Mouse (Mus musculus) thymus, adult 2 months (tissue): ENCODE results near the gene Cyth3. TPM values are rescaled to one million over a fixed set of nuclear protein-coding genes. Genes with fewer than 3 reads are reported as not detected.

Experiments
- DNase-seq: peaks from one replicate; pipeline ENCODE4 v3.0.0; 2021
- H3K27ac ChIP-seq: fragments of 200-500 bp; 2 replicates; pipeline ENCODE4 v1.5.1; 2012; ENCODE audit warnings: low read length, control low read depth; ENCODE audit not compliant: control insufficient read depth, insufficient read depth
- H3K27me3 ChIP-seq: fragments of 200-500 bp; 2 replicates; pipeline ENCODE4 v1.6.1; 2012; ENCODE audit warnings: mild to moderate bottlenecking, low read length, moderate library complexity, mixed read lengths; ENCODE audit not compliant: control insufficient read depth, insufficient read depth
- H3K36me3 ChIP-seq: fragments of 200-500 bp; 2 replicates; pipeline ENCODE4 v1.6.1; 2012; ENCODE audit warnings: mild to moderate bottlenecking, low read length, moderate library complexity; ENCODE audit not compliant: control insufficient read depth, insufficient read depth
- H3K4me1 ChIP-seq: fragments of 200-500 bp; replicated peaks from 2 replicates; pipeline ENCODE4 v1.6.1; 2012; ENCODE audit warnings: low read length; ENCODE audit not compliant: control insufficient read depth, insufficient read depth
- H3K4me3 ChIP-seq: fragments of 200-500 bp; 2 replicates; pipeline ENCODE4 v1.5.1; 2012; ENCODE audit warnings: mild to moderate bottlenecking, low read length, control low read depth, moderate library complexity; ENCODE audit not compliant: control insufficient read depth, insufficient read depth
- CTCF ChIP-seq: fragments of 200-500 bp; IDR thresholded peaks from 2 replicates; pipeline ENCODE4 v1.5.1; 2012; ENCODE audit warnings: mild to moderate bottlenecking, control low read depth, low read length, moderate library complexity, borderline replicate concordance; ENCODE audit not compliant: control insufficient read depth, poor library complexity, insufficient read depth; ENCODE audit errors: extremely low read depth
- POLR2A ChIP-seq: fragments of 200-500 bp; IDR thresholded peaks from 2 replicates; pipeline ENCODE4 v1.6.1; 2012; ENCODE audit warnings: mild to moderate bottlenecking, low read length, control low read depth, moderate library complexity; ENCODE audit not compliant: control insufficient read depth, poor library complexity, insufficient read depth; ENCODE audit errors: extremely low read depth
- WGBS: fragments of 180-500 bp; shearing (Covaris S2); methylation state at CpG from one replicate; pipeline ENCODE4 v1.1.7; 2018; 5-methylcytosine and 5-hydroxymethylcytosine counted together
- polyA plus RNA-seq: library from polyadenylated mRNA; depleted of rRNA; stranded (reverse); fragments of >200 nt; gene quantifications from 2 replicates; pipeline ENCODE4 v1.2.3, GENCODE M21; 2012

The Cyth3 gene
- polyA plus RNA-seq, 1 experiment, result 13.4 TPM

DNA sequence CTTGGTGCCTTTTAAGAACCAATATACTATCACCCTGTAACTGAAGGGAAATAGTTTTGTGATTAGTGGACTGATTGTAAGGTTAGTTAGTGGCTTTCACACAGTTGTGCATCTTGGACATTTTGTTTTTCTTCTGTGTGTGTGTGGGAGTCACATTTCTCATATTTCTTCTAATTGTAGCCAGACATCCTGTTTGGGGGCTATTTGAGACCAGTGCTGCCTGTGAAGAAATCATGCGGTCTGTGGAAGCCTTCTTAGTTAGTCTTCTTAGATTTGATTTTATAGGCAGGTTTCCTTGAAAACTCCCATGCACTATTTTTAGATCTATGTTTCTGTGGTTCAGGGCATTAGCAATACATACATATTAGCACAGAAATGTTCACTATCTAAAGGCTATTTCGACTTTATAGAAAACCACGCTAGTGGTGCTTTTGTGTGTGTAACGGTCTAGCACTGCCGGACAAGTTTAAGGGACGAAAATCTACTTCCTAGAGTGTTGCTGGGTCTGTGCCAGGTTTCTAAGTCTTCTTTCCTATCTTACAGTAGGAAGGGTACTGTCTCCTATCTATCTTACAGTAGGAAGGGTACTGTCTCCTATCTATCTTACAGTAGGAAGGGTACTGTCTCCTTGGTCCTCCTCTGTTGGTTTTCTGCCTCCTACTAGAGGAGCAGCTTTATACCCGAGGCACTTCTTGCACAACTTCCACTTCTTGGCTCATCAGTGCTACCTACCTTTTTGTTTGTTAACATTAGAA is 16.4 kb downstream of the Cyth3 start:
- WGBS, result 49% methylated on average over 7 of the region's 7 CpGs
- Histone ChIP-seq H3K36me3 (no peaks in the 10 kb centered on the region), H3K27me3 (no peaks in the 10 kb centered on the region), H3K4me1 (no peaks in the 10 kb centered on the region), H3K4me3 (no peak overlapping the region), H3K27ac (no peak overlapping the region)
- TF ChIP-seq CTCF (no peak), POLR2A (no peak)
- no peak for DNase-seq

DNA sequence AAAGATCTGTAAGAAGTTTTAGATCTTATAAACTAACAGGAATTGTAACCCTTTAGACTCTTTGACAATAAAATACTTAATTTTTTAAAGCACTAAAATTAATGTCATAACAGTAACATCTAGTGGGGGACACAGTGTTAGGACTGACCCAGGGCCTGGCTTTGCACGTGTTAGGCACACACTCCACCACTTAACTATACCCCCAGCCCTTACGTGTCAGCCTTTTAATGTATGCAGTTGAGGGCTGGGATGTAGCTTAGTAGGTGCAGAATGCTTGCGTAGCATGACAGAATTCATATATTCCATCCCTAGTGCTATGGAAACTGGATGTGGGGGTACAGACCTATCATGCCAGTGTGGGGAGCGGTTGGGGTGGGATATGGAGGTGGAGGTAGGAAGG is 17.1 kb downstream of the Cyth3 start:
- WGBS, result 96% methylated on average over 4 of the region's 4 CpGs
- no peak for DNase-seq
- H3K4me1 ChIP-seq, result no peaks in the 10 kb centered on the region
- no peak overlapping the region for H3K27ac ChIP-seq
- H3K36me3 ChIP-seq, result no peaks in the 10 kb centered on the region
- H3K4me3 ChIP-seq, result no peak overlapping the region
- no peak for TF ChIP-seq CTCF
- TF ChIP-seq POLR2A, result no peak
- no peaks in the 10 kb centered on the region for H3K27me3 ChIP-seq

DNA sequence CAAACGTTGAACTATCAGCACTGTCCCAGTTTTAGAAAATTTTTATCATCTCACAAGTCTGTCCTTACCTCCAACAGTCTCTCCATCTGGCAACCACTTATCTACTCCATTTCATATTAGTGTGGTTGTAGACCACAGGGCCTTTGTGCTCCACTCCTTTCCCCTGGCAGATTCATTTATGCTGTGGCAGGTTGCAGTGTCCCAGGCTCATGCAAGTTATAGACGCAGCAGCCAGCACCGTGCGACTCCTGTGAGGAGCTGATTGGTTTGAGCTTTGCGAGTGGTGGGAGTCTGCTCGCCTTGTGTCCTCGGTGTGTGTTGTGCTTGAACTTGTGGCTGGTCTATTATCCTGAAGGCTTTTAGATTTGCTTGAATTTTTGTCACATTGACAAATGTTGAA is 17.6 kb downstream of the Cyth3 start:
- DNase-seq, result no peak
- no peaks in the 10 kb centered on the region for H3K27me3 ChIP-seq
- no peaks in the 10 kb centered on the region for H3K4me1 ChIP-seq
- H3K27ac ChIP-seq, result no peak overlapping the region
- WGBS, result 83% methylated on average over 7 of the region's 7 CpGs
- TF ChIP-seq CTCF (no peak), POLR2A (no peak)
- no peaks in the 10 kb centered on the region for H3K36me3 ChIP-seq
- no peak overlapping the region for H3K4me3 ChIP-seq

DNA sequence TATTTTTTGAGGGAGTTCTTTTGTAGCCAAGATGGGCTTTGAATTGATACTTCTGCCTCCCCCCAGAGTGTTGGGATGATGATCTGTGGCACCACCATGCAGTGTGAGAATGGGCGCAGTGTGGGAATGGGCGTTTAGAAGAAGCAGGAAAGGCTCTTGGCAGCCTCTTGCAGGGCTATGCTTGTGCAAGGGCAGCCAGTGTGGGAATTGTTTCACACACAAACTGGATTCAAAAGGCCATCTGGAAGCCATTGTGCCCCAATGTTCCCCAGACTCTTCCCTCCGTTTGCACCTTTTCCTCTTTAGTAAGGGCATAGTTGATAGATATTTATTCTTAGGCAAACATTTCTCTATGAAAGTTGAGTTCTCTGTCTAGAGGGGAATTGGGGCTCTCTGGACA is 19.3 kb downstream of the Cyth3 start:
- DNase-seq, result no peak
- Histone ChIP-seq H3K27me3 (no peaks in the 10 kb centered on the region), H3K27ac (no peak overlapping the region), H3K4me3 (no peak overlapping the region), H3K4me1 (no peaks in the 10 kb centered on the region), H3K36me3 (no peaks in the 10 kb centered on the region)
- WGBS, result 95% methylated on average over 3 of the region's 3 CpGs
- TF ChIP-seq POLR2A (no peak), CTCF (no peak)

DNA sequence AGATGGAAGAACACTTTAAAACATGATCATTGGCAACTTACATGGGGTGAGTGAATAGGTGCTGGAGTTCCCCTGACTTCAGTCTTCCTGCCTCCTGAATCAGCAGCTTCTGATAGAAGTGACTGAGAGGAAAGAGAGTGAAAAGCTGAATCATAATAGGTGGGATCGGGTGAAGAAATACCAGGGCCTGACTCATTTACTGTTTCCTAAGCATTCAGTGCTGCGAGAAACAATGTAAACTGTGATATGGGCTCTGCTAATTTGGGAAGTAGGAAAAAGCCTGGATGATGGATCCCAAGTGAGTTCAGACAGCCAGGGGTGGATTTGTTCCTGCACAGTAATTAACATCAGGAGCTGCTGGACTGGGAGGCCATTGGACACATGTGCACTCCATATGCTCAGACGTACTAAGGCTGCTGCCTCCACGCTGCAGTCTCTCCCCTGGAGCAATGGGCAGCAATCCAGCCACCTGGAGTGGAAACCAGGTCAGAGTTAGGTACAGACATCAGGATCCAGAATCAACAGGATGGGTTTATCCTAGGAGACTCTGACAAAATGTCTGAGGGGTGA is 20.1 kb downstream of the Cyth3 start:
- no peaks in the 10 kb centered on the region; the same call in 1 of the 2 replicates for H3K27me3 ChIP-seq
- H3K4me3 ChIP-seq, result no peak overlapping the region
- no peak overlapping the region for H3K27ac ChIP-seq
- no peaks in the 10 kb centered on the region for H3K36me3 ChIP-seq
- no peaks in the 10 kb centered on the region for H3K4me1 ChIP-seq
- TF ChIP-seq POLR2A, result no peak
- no peak for TF ChIP-seq CTCF
- no peak for DNase-seq
- 85% methylated on average over 4 of the region's 4 CpGs for WGBS

DNA sequence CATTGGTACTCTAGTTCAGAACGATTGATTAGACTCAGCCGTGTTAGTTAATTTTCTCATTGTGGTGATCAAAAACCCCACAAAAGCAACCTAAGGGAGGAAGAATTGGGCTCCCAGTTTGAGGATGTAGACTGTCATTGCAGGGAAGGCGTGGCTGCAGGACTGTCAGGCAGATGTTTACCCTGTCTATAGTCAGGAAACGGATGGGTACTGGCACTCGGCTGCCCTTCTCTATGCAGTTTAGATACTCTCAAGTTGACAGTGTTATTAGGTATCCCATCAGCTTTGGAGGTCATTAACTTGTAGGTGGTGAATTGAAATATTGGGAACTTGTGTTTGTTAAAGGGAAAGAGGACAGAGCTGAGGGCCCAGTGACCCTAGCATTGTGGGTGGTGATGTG is 23.7 kb downstream of the Cyth3 start:
- no peak for DNase-seq
- Histone ChIP-seq H3K27me3 (no peaks in the 10 kb centered on the region; the same call in 1 of the 2 replicates), H3K27ac (no peak overlapping the region), H3K4me1 (no peaks in the 10 kb centered on the region), H3K4me3 (no peak overlapping the region), H3K36me3 (no peaks in the 10 kb centered on the region)
- WGBS, result 77% methylated on average over 5 of the region's 5 CpGs
- TF ChIP-seq CTCF, result no peak
- TF ChIP-seq POLR2A, result no peak

DNA sequence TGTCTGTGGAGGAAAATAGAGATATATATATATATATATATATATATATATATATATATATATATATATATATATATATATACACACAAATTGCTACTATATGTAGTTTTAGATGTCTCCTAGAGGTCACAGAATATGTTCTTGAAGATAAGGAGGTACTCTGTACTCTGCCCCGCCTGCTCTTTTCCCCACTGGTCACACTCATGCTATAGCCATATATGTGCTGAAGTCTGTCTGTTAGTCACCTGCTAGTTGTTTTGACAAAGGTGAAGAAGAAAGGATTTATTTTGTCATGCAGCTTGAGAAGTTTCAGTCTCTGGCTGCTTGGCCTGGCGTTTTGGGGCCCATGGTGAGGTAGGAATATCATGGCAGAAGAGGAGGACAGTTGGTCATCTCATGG is 25.2 kb downstream of the Cyth3 start:
- DNase-seq, result no peak
- H3K4me3 ChIP-seq, result no peak overlapping the region
- no peaks in the 10 kb centered on the region for H3K4me1 ChIP-seq
- 95% methylated on average over 2 of the region's 2 CpGs for WGBS
- H3K27ac ChIP-seq, result no peak overlapping the region
- TF ChIP-seq POLR2A (no peak), CTCF (no peak)
- no peaks in the 10 kb centered on the region; the same call in 1 of the 2 replicates for H3K27me3 ChIP-seq
- H3K36me3 ChIP-seq, result no peaks in the 10 kb centered on the region
